Mouse (Mus musculus): ENCODE data around the gene Adam1b. TPM values are rescaled to one million over a fixed set of nuclear protein-coding genes. Genes with fewer than 3 reads are reported as not detected.
"Not testable (repeated sequence)": the region's sequence is repeated elsewhere in the genome, so short reads cannot be mapped to it uniquely, and the experiment has no call there.

Gene Adam1b
- polyA plus RNA-seq, 1 experiment from 2014 or later, result 0.08 TPM

DNA sequence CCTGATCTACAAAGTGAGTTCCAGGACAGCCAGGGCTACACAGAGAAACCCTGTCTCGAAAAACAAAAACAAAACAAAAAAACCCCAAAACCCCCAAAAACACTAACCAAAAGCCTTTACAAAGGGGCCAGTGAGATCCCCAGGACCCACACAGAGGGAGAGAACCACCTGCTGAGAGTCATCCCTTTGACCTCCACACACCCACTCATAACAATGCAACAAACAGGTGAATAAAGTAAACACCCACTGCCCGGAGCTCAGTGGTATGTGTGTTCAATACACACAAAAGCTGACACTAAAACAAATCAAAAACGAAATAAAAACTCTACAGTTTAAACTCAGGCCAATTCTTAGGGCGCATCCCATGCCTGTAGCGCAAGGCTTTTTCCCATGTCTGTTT, 36.8 kb upstream of the Adam1b start:
- WGBS, result 90% methylated on average over 5 of the region's 5 CpGs
- no peak overlapping the region for H3K4me3 ChIP-seq (ENCODE audit: low read length)
- no peak overlapping the region for H3K9ac ChIP-seq (ENCODE audit: low read depth, low read length)
- H3K27ac ChIP-seq (ENCODE audit: low read depth, low read length), result no peak overlapping the region
- ATAC-seq (ENCODE audit: low FRiP score, low TSS enrichment), result no peak
- H3K9me3 ChIP-seq (ENCODE audit: control insufficient read depth, low read length), result no peaks in the 10 kb centered on the region
- peaks cover 28% of the 10 kb centered on the region for H3K36me3 ChIP-seq (ENCODE audit: control insufficient read depth, insufficient read depth, low read length)
- H3K4me1 ChIP-seq (ENCODE audit: control insufficient read depth, insufficient read depth, low read length), result peaks cover 11% of the 10 kb centered on the region
- no peak overlapping the region for H3K4me2 ChIP-seq (replicated peaks; ENCODE audit: low read depth, low read length)
- H3K27me3 ChIP-seq (ENCODE audit: control insufficient read depth, insufficient read depth, low read length), result no peaks in the 10 kb centered on the region

GRCm38 (mm10) chr5:121537588-121537987, 34.4 kb upstream of the Adam1b start:
- H3K27ac ChIP-seq (ENCODE audit: low read depth, low read length), result no peak overlapping the region
- 85% methylated on average over 2 of the region's 2 CpGs for WGBS
- H3K36me3 ChIP-seq (ENCODE audit: control insufficient read depth, insufficient read depth, low read length), result peaks cover 50% of the 10 kb centered on the region
- H3K27me3 ChIP-seq (ENCODE audit: control insufficient read depth, insufficient read depth, low read length), result no peaks in the 10 kb centered on the region
- H3K4me2 ChIP-seq (replicated peaks; ENCODE audit: low read depth, low read length), result no peak overlapping the region
- H3K9ac ChIP-seq (ENCODE audit: low read depth, low read length), result no peak overlapping the region
- H3K4me1 ChIP-seq (ENCODE audit: control insufficient read depth, insufficient read depth, low read length), result no peaks in the 10 kb centered on the region
- no peaks in the 10 kb centered on the region for H3K9me3 ChIP-seq (ENCODE audit: control insufficient read depth, low read length)
- H3K4me3 ChIP-seq (ENCODE audit: low read length), result no peak overlapping the region
- ATAC-seq (ENCODE audit: low FRiP score, low TSS enrichment), result no peak

- ATAC-seq (ENCODE audit: low FRiP score, low TSS enrichment), result no peak
- peaks cover 55% of the 10 kb centered on the region for H3K36me3 ChIP-seq (ENCODE audit: control insufficient read depth, insufficient read depth, low read length)
- H3K9me3 ChIP-seq (ENCODE audit: control insufficient read depth, low read length), result no peaks in the 10 kb centered on the region
- 75% methylated on average over 7 of the region's 7 CpGs for whole genome bisulfite sequencing
- no peak overlapping the region for H3K9ac ChIP-seq (ENCODE audit: low read depth, low read length)
- no peaks in the 10 kb centered on the region for H3K4me1 ChIP-seq (ENCODE audit: control insufficient read depth, insufficient read depth, low read length)
- H3K4me3 ChIP-seq (ENCODE audit: low read length), result no peak overlapping the region
- H3K27me3 ChIP-seq (ENCODE audit: control insufficient read depth, insufficient read depth, low read length), result no peaks in the 10 kb centered on the region
- no peak overlapping the region for H3K4me2 ChIP-seq (replicated peaks; ENCODE audit: low read depth, low read length)
- no peak overlapping the region for H3K27ac ChIP-seq (ENCODE audit: low read depth, low read length)
These were observed 33.8 kb upstream of the Adam1b start for GRCm38 (mm10) chr5:121536921-121537555.

DNA sequence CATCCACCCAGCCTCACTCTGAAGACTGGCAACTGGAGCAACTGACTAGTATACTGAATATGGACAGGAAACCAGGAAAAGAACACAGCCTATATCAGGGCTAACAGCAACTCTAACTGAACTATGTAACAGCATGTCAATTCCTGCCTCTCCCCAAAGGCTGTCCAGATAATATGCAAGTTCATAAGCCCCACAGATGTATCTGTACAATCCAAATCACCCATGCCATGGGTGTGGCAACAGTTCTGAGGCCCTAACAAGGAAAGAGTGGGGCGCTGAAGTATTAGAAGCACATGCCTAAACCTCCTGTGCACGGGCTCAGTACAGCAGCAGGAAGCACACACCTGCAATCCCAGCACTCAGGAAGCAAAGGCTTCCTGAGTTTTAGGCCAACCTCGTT, 31.9 kb upstream of the Adam1b start:
- 92% methylated on average over 3 of the region's 3 CpGs for WGBS
- Histone ChIP-seq H3K27ac (ENCODE audit: low read depth, low read length) (no peak overlapping the region), H3K4me1 (ENCODE audit: control insufficient read depth, insufficient read depth, low read length) (no peaks in the 10 kb centered on the region), H3K9me3 (ENCODE audit: control insufficient read depth, low read length) (no peaks in the 10 kb centered on the region), H3K4me3 (ENCODE audit: low read length) (no peak overlapping the region), H3K4me2 (replicated peaks; ENCODE audit: low read depth, low read length) (no peak overlapping the region), H3K36me3 (ENCODE audit: control insufficient read depth, insufficient read depth, low read length) (peaks cover 70% of the 10 kb centered on the region), H3K9ac (ENCODE audit: low read depth, low read length) (no peak overlapping the region), H3K27me3 (ENCODE audit: control insufficient read depth, insufficient read depth, low read length) (no peaks in the 10 kb centered on the region)
- ATAC-seq (ENCODE audit: low FRiP score, low TSS enrichment), result no peak

GRCm38 (mm10) chr5:121534521-121534920, 31.3 kb upstream of the Adam1b start:
- no peaks in the 10 kb centered on the region for H3K9me3 ChIP-seq (ENCODE audit: control insufficient read depth, low read length)
- no peaks in the 10 kb centered on the region for H3K27me3 ChIP-seq (ENCODE audit: control insufficient read depth, insufficient read depth, low read length)
- no peak overlapping the region for H3K9ac ChIP-seq (ENCODE audit: low read depth, low read length)
- no peak overlapping the region for H3K27ac ChIP-seq (ENCODE audit: low read depth, low read length)
- H3K4me1 ChIP-seq (ENCODE audit: control insufficient read depth, insufficient read depth, low read length), result no peaks in the 10 kb centered on the region
- H3K4me2 ChIP-seq (replicated peaks; ENCODE audit: low read depth, low read length), result no peak overlapping the region
- H3K4me3 ChIP-seq (ENCODE audit: low read length), result no peak overlapping the region
- peaks cover 76% of the 10 kb centered on the region for H3K36me3 ChIP-seq (ENCODE audit: control insufficient read depth, insufficient read depth, low read length)
- WGBS, result 94% methylated on average over 5 of the region's 5 CpGs
- ATAC-seq (ENCODE audit: low FRiP score, low TSS enrichment), result no peak

GRCm38 (mm10) chr5:121526961-121527360, 23.7 kb upstream of the Adam1b start:
- H3K4me3 ChIP-seq (ENCODE audit: low read length), result no peak overlapping the region
- H3K36me3 ChIP-seq (ENCODE audit: control insufficient read depth, insufficient read depth, low read length), result peaks cover 79% of the 10 kb centered on the region
- no peak overlapping the region for H3K27ac ChIP-seq (ENCODE audit: low read depth, low read length)
- no peak for ATAC-seq (ENCODE audit: low FRiP score, low TSS enrichment)
- no peak overlapping the region for H3K9ac ChIP-seq (ENCODE audit: low read depth, low read length)
- no peaks in the 10 kb centered on the region for H3K4me1 ChIP-seq (ENCODE audit: control insufficient read depth, insufficient read depth, low read length)
- 88% methylated on average over 8 of the region's 8 CpGs for WGBS
- H3K9me3 ChIP-seq (ENCODE audit: control insufficient read depth, low read length), result no peaks in the 10 kb centered on the region
- no peak overlapping the region for H3K4me2 ChIP-seq (replicated peaks; ENCODE audit: low read depth, low read length)
- no peaks in the 10 kb centered on the region for H3K27me3 ChIP-seq (ENCODE audit: control insufficient read depth, insufficient read depth, low read length)

DNA sequence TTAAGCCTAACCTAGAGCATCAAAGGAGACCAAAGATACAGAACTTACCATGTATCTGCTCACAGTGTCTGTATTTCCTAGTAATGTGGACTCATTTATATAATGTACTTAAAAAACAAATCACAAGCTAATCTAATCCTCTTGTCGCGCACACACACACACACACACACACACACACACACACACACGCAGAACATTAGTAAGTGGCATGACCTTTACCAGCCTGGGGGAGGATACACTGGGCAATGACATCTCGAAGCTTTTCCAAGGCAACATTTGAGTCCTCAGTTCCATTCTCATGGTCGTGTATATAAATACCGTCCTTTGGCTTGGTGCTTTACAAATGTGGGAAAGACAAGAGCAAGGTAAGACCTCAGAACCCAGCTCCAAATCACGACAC, 23.3 kb upstream of the Adam1b start:
- H3K9ac ChIP-seq (ENCODE audit: low read depth, low read length), result no peak overlapping the region
- H3K36me3 ChIP-seq (ENCODE audit: control insufficient read depth, insufficient read depth, low read length), result peaks cover 79% of the 10 kb centered on the region
- no peak overlapping the region for H3K4me2 ChIP-seq (replicated peaks; ENCODE audit: low read depth, low read length)
- no peak for ATAC-seq (ENCODE audit: low FRiP score, low TSS enrichment)
- H3K4me1 ChIP-seq (ENCODE audit: control insufficient read depth, insufficient read depth, low read length), result no peaks in the 10 kb centered on the region
- no peaks in the 10 kb centered on the region for H3K9me3 ChIP-seq (ENCODE audit: control insufficient read depth, low read length)
- no peaks in the 10 kb centered on the region for H3K27me3 ChIP-seq (ENCODE audit: control insufficient read depth, insufficient read depth, low read length)
- no peak overlapping the region for H3K4me3 ChIP-seq (ENCODE audit: low read length)
- H3K27ac ChIP-seq (ENCODE audit: low read depth, low read length), result no peak overlapping the region
- WGBS, result 92% methylated on average over 7 of the region's 7 CpGs

GRCm38 (mm10) chr5:121525774-121526450, 22.7 kb upstream of the Adam1b start:
- Histone ChIP-seq H3K27ac (ENCODE audit: low read depth, low read length) (no peak overlapping the region), H3K4me1 (ENCODE audit: control insufficient read depth, insufficient read depth, low read length) (no peaks in the 10 kb centered on the region), H3K9ac (ENCODE audit: low read depth, low read length) (no peak overlapping the region), H3K27me3 (ENCODE audit: control insufficient read depth, insufficient read depth, low read length) (no peaks in the 10 kb centered on the region), H3K36me3 (ENCODE audit: control insufficient read depth, insufficient read depth, low read length) (peaks cover 78% of the 10 kb centered on the region), H3K9me3 (ENCODE audit: control insufficient read depth, low read length) (no peaks in the 10 kb centered on the region), H3K4me3 (ENCODE audit: low read length) (no peak overlapping the region), H3K4me2 (replicated peaks; ENCODE audit: low read depth, low read length) (no peak overlapping the region)
- WGBS, result 88% methylated on average over 14 of the region's 14 CpGs
- ATAC-seq (ENCODE audit: low FRiP score, low TSS enrichment), result no peak

DNA sequence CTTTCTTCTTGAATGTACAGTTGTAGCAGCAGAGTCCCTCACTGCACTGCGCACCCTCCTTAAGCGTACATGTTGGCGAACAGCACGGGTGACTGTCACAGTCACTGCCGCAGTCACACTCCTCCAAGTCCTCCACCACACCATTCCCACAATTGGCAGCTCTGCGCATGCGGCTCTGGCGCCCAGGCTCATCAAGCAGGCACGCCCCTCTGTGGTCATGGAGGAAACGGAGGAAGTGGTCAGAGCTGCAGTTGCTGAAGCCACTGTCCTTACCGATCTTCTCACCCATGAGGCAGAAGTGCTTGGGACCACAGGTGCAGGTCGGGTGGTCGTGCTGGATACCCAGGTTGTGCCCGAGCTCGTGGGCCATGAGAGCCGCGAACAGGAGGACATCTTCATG, 16.5 kb upstream of the Adam1b start:
- 94% methylated on average over 11 of the region's 17 CpGs for WGBS
- not testable (repeated sequence) for ATAC-seq (ENCODE audit: low FRiP score, low TSS enrichment)
- H3K36me3 ChIP-seq (ENCODE audit: control insufficient read depth, insufficient read depth, low read length), result peaks cover 39% of the 10 kb centered on the region

More for the DNA sequence above, 16.5 kb upstream of the Adam1b start:
- not testable (repeated sequence) for H3K9ac ChIP-seq (ENCODE audit: low read depth, low read length); H3K4me2 ChIP-seq (replicated peaks; ENCODE audit: low read depth, low read length); H3K4me3 ChIP-seq (ENCODE audit: low read length); H3K9me3 ChIP-seq (ENCODE audit: control insufficient read depth, low read length); H3K27me3 ChIP-seq (ENCODE audit: control insufficient read depth, insufficient read depth, low read length); H3K4me1 ChIP-seq (ENCODE audit: control insufficient read depth, insufficient read depth, low read length); H3K27ac ChIP-seq (ENCODE audit: low read depth, low read length)

Measured in kidney, embryonic 14.5 days (tissue).